Mouse (Mus musculus) brain, adult 2 months (tissue): ENCODE data around the gene Foxo1.

ENCODE experiments used
- DNase-seq: peaks from one replicate; pipeline ENCODE4 v3.0.0; 2011; ENCODE audit warnings: low read depth, low spot score

Gene Foxo1

GRCm38 (mm10) chr3:52308586-52309321 lies 40.6 kb downstream of the Foxo1 start:
- DNase-seq = no peak

- DNase-seq = no peak
Observed at GRCm38 (mm10) chr3:52320516-52321270, 52.6 kb downstream of the Foxo1 start.

GRCm38 (mm10) chr3:52322401-52323385 lies 54.6 kb downstream of the Foxo1 start:
- peak; percentile 37 for DNase-seq

GRCm38 (mm10) chr3:52325006-52325405 lies 56.9 kb downstream of the Foxo1 start:
- no peak for DNase-seq

GRCm38 (mm10) chr3:52326687-52327086 lies 58.6 kb downstream of the Foxo1 start:
- DNase-seq = peak; percentile 82

GRCm38 (mm10) chr3:52327146-52327545 lies 59.0 kb downstream of the Foxo1 start:
- no peak for DNase-seq

GRCm38 (mm10) chr3:52331709-52332108 lies 63.6 kb downstream of the Foxo1 start:
- DNase-seq = no peak

GRCm38 (mm10) chr3:52338761-52339160 lies 70.6 kb downstream of the Foxo1 start:
- no peak for DNase-seq

GRCm38 (mm10) chr3:52340336-52341034 lies 72.3 kb downstream of the Foxo1 start:
- no peak for DNase-seq

- DNase-seq = peak; percentile 41
Observed at GRCm38 (mm10) chr3:52342226-52342625, 74.1 kb downstream of the Foxo1 start.

GRCm38 (mm10) chr3:52342801-52343200 lies 74.7 kb downstream of the Foxo1 start:
- peak; percentile 90 for DNase-seq

GRCm38 (mm10) chr3:52343270-52344070 lies 75.3 kb downstream of the Foxo1 start:
- DNase-seq = peak; percentile 29

GRCm38 (mm10) chr3:52345881-52346280 lies 77.7 kb downstream of the Foxo1 start:
- DNase-seq = no peak

- no peak for DNase-seq
Observed at GRCm38 (mm10) chr3:52346986-52347710, 79.0 kb downstream of the Foxo1 start.

GRCm38 (mm10) chr3:52347980-52348622 lies 80.0 kb downstream of the Foxo1 start:
- peak; percentile 39 for DNase-seq

- DNase-seq = no peak
Observed at GRCm38 (mm10) chr3:52350636-52351035, 82.5 kb downstream of the Foxo1 start.

GRCm38 (mm10) chr3:52351901-52352300 lies 83.8 kb downstream of the Foxo1 start:
- no peak for DNase-seq

- no peak for DNase-seq
Observed at GRCm38 (mm10) chr3:52354203-52354602, 86.1 kb downstream of the Foxo1 start.
